Mouse (Mus musculus): ENCODE measurements around the gene Cftr. TPM values are rescaled to one million over a fixed set of nuclear protein-coding genes. Genes with fewer than 3 reads are reported as not detected.

Cftr gene
- polyA plus RNA-seq, 1 experiment from 2014 or later: 0.20 TPM

DNA sequence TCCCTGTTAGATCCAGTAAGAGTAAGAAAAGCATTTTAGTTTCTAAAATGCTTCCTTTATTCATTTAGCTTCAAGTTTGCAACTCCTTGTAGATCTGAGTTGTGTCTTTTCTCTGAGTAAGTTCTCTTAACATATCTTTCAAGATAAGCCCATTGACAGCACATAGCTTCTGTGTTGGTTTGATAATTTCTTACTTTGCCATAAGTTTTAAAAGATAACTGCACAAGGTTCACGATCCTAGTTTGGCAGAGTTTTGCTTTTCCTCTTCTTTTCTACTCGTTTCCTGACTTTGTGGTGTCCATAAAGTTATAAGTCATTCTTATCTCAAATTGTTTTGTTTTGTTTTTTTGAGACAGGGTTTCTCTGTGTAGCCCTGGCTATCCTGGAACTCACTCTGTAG lies 130.3 kb downstream of the Cftr start:
- no peaks in the 10 kb centered on the region for H3K9me3 ChIP-seq (replicated peaks; ENCODE audit: control insufficient read depth, low read length)
- no peak for ATAC-seq (replicated peaks; ENCODE audit: extremely low read depth, insufficient read depth, low FRiP score)

GRCm38 (mm10) chr6:18302105-18302504 lies 131.6 kb downstream of the Cftr start:
- no peak overlapping the region for H3K9ac ChIP-seq (ENCODE audit: low read length)
- ATAC-seq (replicated peaks; ENCODE audit: extremely low read depth, insufficient read depth, low FRiP score): no peak
- H3K4me1 ChIP-seq (ENCODE audit: control insufficient read depth, insufficient read depth, low read length): no peaks in the 10 kb centered on the region
- no peak overlapping the region for H3K27ac ChIP-seq (ENCODE audit: low read length)
- 63% methylated on average over 5 of the region's 5 CpGs for WGBS
- H3K4me3 ChIP-seq (ENCODE audit: low read length): no peak overlapping the region
- H3K27me3 ChIP-seq (ENCODE audit: control insufficient read depth, insufficient read depth, low read length): no peaks in the 10 kb centered on the region
- H3K36me3 ChIP-seq (ENCODE audit: control insufficient read depth, insufficient read depth): no peaks in the 10 kb centered on the region
- no peak overlapping the region for H3K4me2 ChIP-seq (ENCODE audit: low read depth, low read length)
- no peaks in the 10 kb centered on the region for H3K9me3 ChIP-seq (replicated peaks; ENCODE audit: control insufficient read depth, low read length)

More for the DNA sequence above, 130.3 kb downstream of the Cftr start:
- Histone ChIP-seq H3K27me3 (ENCODE audit: control insufficient read depth, insufficient read depth, low read length) (no peaks in the 10 kb centered on the region), H3K4me1 (ENCODE audit: control insufficient read depth, insufficient read depth, low read length) (no peaks in the 10 kb centered on the region), H3K27ac (ENCODE audit: low read length) (no peak overlapping the region), H3K9ac (ENCODE audit: low read length) (no peak overlapping the region), H3K36me3 (ENCODE audit: control insufficient read depth, insufficient read depth) (no peaks in the 10 kb centered on the region), H3K4me2 (ENCODE audit: low read depth, low read length) (no peak overlapping the region), H3K4me3 (ENCODE audit: low read length) (no peak overlapping the region)
- WGBS: 33% methylated on average over 2 of the region's 2 CpGs

- Histone ChIP-seq H3K9ac (ENCODE audit: low read length) (no peak overlapping the region), H3K4me1 (ENCODE audit: control insufficient read depth, insufficient read depth, low read length) (no peaks in the 10 kb centered on the region), H3K4me2 (ENCODE audit: low read depth, low read length) (no peak overlapping the region), H3K27ac (ENCODE audit: low read length) (no peak overlapping the region), H3K9me3 (replicated peaks; ENCODE audit: control insufficient read depth, low read length) (no peaks in the 10 kb centered on the region), H3K4me3 (ENCODE audit: low read length) (no peak overlapping the region), H3K36me3 (ENCODE audit: control insufficient read depth, insufficient read depth) (no peaks in the 10 kb centered on the region), H3K27me3 (ENCODE audit: control insufficient read depth, insufficient read depth, low read length) (no peaks in the 10 kb centered on the region)
- WGBS: 61% methylated on average over 3 of the region's 3 CpGs
- ATAC-seq (replicated peaks; ENCODE audit: extremely low read depth, insufficient read depth, low FRiP score): no peak
Observed at GRCm38 (mm10) chr6:18303228-18303627, 132.7 kb downstream of the Cftr start.

DNA sequence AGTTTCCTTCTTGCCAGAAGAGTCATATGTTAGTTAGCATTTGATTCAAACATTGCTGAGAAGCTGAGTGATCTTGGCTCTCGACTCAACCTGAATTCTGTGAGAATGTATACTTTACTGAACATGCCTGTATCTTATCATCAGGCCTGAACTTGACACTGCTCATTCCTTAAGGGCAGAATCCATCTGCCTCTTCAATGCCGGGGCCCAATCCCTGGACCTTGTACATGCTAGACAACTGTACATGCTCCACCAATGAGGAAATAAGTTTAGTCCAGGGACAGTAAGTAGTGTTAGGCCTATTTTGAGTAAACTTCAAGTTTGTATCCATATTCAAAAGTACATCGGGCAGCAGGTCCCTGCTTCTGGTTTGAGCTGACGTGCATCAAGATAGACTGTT lies 134.6 kb downstream of the Cftr start:
- Histone ChIP-seq H3K4me3 (ENCODE audit: low read length) (no peak overlapping the region), H3K27me3 (ENCODE audit: control insufficient read depth, insufficient read depth, low read length) (no peaks in the 10 kb centered on the region), H3K4me2 (ENCODE audit: low read depth, low read length) (no peak overlapping the region), H3K36me3 (ENCODE audit: control insufficient read depth, insufficient read depth) (no peaks in the 10 kb centered on the region), H3K4me1 (ENCODE audit: control insufficient read depth, insufficient read depth, low read length) (no peaks in the 10 kb centered on the region), H3K27ac (ENCODE audit: low read length) (no peak overlapping the region), H3K9ac (ENCODE audit: low read length) (no peak overlapping the region), H3K9me3 (replicated peaks; ENCODE audit: control insufficient read depth, low read length) (no peaks in the 10 kb centered on the region)
- 67% methylated on average over 4 of the region's 4 CpGs for WGBS
- no peak for ATAC-seq (replicated peaks; ENCODE audit: extremely low read depth, insufficient read depth, low FRiP score)

GRCm38 (mm10) chr6:18310983-18311382 lies 140.5 kb downstream of the Cftr start:
- WGBS: 29% methylated on average over 2 of the region's 2 CpGs
- Histone ChIP-seq H3K27ac (ENCODE audit: low read length) (no peak overlapping the region), H3K4me1 (ENCODE audit: control insufficient read depth, insufficient read depth, low read length) (no peaks in the 10 kb centered on the region), H3K4me2 (ENCODE audit: low read depth, low read length) (no peak overlapping the region), H3K36me3 (ENCODE audit: control insufficient read depth, insufficient read depth) (no peaks in the 10 kb centered on the region), H3K9me3 (replicated peaks; ENCODE audit: control insufficient read depth, low read length) (no peaks in the 10 kb centered on the region), H3K9ac (ENCODE audit: low read length) (no peak overlapping the region), H3K27me3 (ENCODE audit: control insufficient read depth, insufficient read depth, low read length) (no peaks in the 10 kb centered on the region), H3K4me3 (ENCODE audit: low read length) (no peak overlapping the region)
- ATAC-seq (replicated peaks; ENCODE audit: extremely low read depth, insufficient read depth, low FRiP score): no peak

- ATAC-seq (replicated peaks; ENCODE audit: extremely low read depth, insufficient read depth, low FRiP score): no peak
- H3K27me3 ChIP-seq (ENCODE audit: control insufficient read depth, insufficient read depth, low read length): no peaks in the 10 kb centered on the region
- H3K4me1 ChIP-seq (ENCODE audit: control insufficient read depth, insufficient read depth, low read length): no peaks in the 10 kb centered on the region
- WGBS: 80% methylated on average over 3 of the region's 3 CpGs
- no peak overlapping the region for H3K27ac ChIP-seq (ENCODE audit: low read length)
- H3K9me3 ChIP-seq (replicated peaks; ENCODE audit: control insufficient read depth, low read length): no peaks in the 10 kb centered on the region
- no peak overlapping the region for H3K4me3 ChIP-seq (ENCODE audit: low read length)
- H3K9ac ChIP-seq (ENCODE audit: low read length): no peak overlapping the region
- no peaks in the 10 kb centered on the region for H3K36me3 ChIP-seq (ENCODE audit: control insufficient read depth, insufficient read depth)
- no peak overlapping the region for H3K4me2 ChIP-seq (ENCODE audit: low read depth, low read length)
Observed at GRCm38 (mm10) chr6:18314365-18314943, 144.0 kb downstream of the Cftr start.

GRCm38 (mm10) chr6:18322950-18323349 lies 152.5 kb downstream of the Cftr start:
- no peak for ATAC-seq (replicated peaks; ENCODE audit: extremely low read depth, insufficient read depth, low FRiP score)
- Histone ChIP-seq H3K4me3 (ENCODE audit: low read length) (no peak overlapping the region), H3K4me2 (ENCODE audit: low read depth, low read length) (no peak overlapping the region), H3K9ac (ENCODE audit: low read length) (no peak overlapping the region), H3K4me1 (ENCODE audit: control insufficient read depth, insufficient read depth, low read length) (no peaks in the 10 kb centered on the region), H3K9me3 (replicated peaks; ENCODE audit: control insufficient read depth, low read length) (no peaks in the 10 kb centered on the region), H3K27me3 (ENCODE audit: control insufficient read depth, insufficient read depth, low read length) (no peaks in the 10 kb centered on the region), H3K27ac (ENCODE audit: low read length) (no peak overlapping the region), H3K36me3 (ENCODE audit: control insufficient read depth, insufficient read depth) (no peaks in the 10 kb centered on the region)
- 93% methylated on average over 1 of the region's 1 CpGs for WGBS

GRCm38 (mm10) chr6:18335393-18335792 lies 164.9 kb downstream of the Cftr start:
- Histone ChIP-seq H3K4me1 (ENCODE audit: control insufficient read depth, insufficient read depth, low read length) (no peaks in the 10 kb centered on the region), H3K27ac (ENCODE audit: low read length) (no peak overlapping the region), H3K9ac (ENCODE audit: low read length) (no peak overlapping the region), H3K4me3 (ENCODE audit: low read length) (no peak overlapping the region), H3K27me3 (ENCODE audit: control insufficient read depth, insufficient read depth, low read length) (no peaks in the 10 kb centered on the region), H3K4me2 (ENCODE audit: low read depth, low read length) (no peak overlapping the region), H3K9me3 (replicated peaks; ENCODE audit: control insufficient read depth, low read length) (no peaks in the 10 kb centered on the region), H3K36me3 (ENCODE audit: control insufficient read depth, insufficient read depth) (no peaks in the 10 kb centered on the region)
- no peak for ATAC-seq (replicated peaks; ENCODE audit: extremely low read depth, insufficient read depth, low FRiP score)
- WGBS: 69% methylated on average over 3 of the region's 3 CpGs

DNA sequence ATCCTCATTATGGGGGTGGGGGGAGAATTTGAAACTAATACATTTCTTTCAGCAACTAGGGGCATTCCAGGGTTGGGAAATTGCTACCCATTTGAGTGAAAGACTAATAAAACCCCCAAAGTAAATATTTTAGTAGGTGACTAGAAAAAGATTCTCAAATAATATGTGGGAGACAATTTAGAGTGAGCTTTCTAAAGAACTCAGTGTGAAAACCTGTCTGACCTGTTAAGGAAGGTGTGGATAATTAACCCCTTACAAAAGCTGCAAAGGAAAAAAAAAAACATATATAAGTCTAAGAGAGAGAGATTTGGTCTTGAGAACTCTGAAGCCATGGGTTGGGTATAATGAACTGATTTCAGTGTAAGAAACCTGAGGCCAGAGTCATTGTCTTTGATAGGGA lies 167.8 kb downstream of the Cftr start:
- H3K4me1 ChIP-seq (ENCODE audit: control insufficient read depth, insufficient read depth, low read length): no peaks in the 10 kb centered on the region
- no peaks in the 10 kb centered on the region for H3K36me3 ChIP-seq (ENCODE audit: control insufficient read depth, insufficient read depth)
- no peak overlapping the region for H3K27ac ChIP-seq (ENCODE audit: low read length)
- no peaks in the 10 kb centered on the region for H3K9me3 ChIP-seq (replicated peaks; ENCODE audit: control insufficient read depth, low read length)
- H3K27me3 ChIP-seq (ENCODE audit: control insufficient read depth, insufficient read depth, low read length): no peaks in the 10 kb centered on the region
- ATAC-seq (replicated peaks; ENCODE audit: extremely low read depth, insufficient read depth, low FRiP score): no peak
- no peak overlapping the region for H3K9ac ChIP-seq (ENCODE audit: low read length)
- H3K4me2 ChIP-seq (ENCODE audit: low read depth, low read length): no peak overlapping the region
- no peak overlapping the region for H3K4me3 ChIP-seq (ENCODE audit: low read length)

Data from heart, embryonic 16.5 days (tissue).